Mouse (Mus musculus) thymus, postnatal 25 days (tissue): ENCODE measurements around the gene Stx5a.

Source experiments
- DNase-seq: peaks from one replicate; pipeline ENCODE4 v3.0.0; 2022

Gene Stx5a

DNA sequence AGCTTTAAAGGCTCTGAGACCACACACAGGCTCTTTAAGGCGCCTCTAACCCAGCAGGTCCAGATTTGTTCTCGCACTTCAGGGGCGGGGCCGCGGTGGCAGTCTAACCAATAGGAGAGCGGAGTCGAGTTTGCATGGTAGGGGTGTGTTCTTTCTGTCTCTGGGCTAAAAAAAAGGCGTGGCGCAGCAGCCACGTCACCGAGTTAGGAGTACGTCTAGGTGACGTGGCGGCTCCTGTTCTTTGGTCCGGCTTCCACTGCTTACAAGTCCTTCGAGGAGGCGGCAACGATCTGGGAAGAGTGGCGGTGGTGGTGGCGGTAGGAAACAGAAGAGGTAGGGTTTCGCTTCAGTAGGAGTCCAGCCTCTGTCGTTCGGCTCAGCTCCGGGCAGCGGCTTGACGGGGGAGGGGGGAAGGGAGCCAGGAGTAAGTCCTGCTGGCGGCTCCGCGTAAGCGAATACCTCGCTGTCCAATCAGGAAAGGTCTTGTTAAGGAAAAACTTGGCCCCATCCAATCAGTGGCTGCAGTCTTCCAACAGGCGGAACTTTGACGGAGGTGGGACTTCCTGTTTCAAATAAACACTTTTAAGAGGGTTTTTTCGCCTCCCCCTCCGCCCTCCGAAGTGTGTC, at the start of gene Stx5a:
Gene Stx5a (plus strand): TSS at position 171 of the 627 bp plus-strand sequence.
- DNase-seq: peak; percentile 94

GRCm38 (mm10) chr19:8691871-8692539, 49.2 kb upstream of the Stx5a start:
- DNase-seq: no peak

GRCm38 (mm10) chr19:8692740-8693139, 48.5 kb upstream of the Stx5a start:
- no peak for DNase-seq

- peak; percentile 75 for DNase-seq
Observed at GRCm38 (mm10) chr19:8695330-8695729, 45.9 kb upstream of the Stx5a start.

DNA sequence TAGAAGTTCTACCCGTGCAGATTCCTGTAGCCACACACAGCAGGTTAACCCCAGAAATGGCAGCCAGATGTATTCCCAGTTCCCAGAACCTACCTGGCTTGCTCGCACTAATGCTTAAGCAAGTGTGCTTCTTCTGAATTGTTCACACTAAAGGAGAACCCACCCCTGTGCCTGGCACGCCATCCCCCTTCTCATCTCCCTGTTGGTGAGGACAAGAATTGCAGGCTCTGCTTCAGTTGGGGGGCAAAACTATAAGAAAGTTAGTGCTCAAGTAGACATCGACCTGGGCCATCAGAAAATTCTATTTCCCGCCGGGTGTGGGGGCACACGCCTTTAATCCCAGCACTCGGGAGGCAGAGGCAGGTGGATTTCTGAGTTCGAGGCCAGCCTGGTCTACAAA, 41.6 kb upstream of the Stx5a start:
- DNase-seq: no peak

DNA sequence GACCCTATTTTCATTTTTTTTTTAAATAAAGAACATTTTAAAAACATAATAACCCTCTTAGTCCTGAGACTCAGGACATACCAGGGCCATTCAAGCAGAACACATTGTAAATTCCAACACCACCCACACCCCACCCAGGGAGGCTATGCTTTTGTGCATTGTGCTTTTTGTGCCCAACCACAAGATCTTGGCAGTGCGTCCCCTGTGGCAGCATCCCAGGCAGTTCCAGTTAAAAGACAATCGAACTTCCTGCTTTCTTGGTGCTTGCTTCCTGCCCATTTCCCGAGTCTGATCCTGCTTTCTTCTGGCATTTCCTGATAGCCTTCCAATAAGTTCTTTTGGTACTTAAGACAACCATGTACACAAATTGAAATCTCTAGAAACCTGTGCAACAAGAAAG, 38.8 kb upstream of the Stx5a start:
- no peak for DNase-seq

- DNase-seq: no peak
Observed at GRCm38 (mm10) chr19:8703571-8703970, 37.6 kb upstream of the Stx5a start.

GRCm38 (mm10) chr19:8705026-8705708, 36.0 kb upstream of the Stx5a start:
- no peak for DNase-seq

DNA sequence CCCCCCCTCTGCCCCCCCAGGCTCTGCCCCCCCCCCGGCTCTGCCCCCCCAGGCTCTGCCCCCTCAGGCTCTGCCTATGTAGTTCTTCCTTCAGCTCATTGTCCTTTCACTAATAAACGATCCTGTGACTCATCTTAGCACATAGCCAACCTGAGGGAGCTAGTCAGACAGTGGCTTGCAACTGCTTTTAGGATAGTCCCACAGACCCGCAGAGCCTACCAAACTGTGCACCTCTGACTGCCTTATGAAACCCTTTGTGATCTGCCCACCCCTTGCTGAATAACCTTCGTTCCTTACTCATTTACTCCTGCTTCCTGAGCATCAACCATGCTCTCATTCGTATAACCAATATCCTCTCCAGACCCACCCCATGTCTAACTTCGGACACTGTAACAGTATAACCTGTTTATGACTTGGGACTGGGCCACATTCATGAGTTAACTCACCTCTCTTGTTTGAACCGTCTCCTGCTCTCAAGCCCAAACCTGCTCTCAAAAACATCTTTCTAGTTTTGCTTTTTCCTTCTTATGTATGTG, 35.0 kb upstream of the Stx5a start:
- DNase-seq: no peak

DNA sequence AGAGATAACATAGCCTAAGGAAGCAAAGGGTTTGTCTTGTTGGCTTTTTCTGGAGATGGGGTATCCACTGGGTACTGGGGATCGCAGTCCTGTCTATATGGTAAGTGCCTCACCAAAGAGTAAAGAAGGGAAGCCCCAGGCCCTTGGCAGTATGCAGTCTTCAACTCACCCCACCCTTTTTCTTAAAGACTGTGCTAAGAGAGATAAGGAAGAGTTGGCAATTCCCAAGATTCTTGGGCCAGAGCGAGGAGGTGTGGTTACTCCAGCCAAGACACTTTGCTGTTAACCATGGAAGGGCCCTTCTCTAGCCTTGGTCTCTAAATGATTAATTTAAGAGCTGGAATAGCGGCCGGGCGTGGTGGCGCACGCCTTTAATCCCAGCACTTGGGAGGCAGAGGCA, 34.3 kb upstream of the Stx5a start:
- DNase-seq: no peak

GRCm38 (mm10) chr19:8708954-8709353, 32.3 kb upstream of the Stx5a start:
- DNase-seq: no peak

DNA sequence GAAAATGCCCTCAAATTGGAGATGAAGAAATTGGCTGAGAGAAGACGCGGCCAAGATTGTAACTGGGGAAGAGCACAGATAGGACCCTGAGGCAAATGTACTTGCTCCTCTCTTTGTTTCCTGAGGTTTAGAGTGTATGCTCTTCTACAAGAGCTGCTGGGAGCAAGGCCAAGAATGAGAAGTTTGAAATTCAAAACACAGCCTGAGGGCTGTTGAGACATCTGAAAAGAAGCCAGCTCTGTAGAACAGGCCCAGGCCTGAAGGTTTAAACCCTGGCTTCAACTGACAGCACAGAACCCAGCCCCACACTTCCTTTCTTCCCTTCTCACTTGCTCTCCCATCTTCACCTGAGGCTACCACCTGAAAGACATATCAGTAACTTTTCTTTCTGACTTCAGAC, 31.2 kb upstream of the Stx5a start:
- no peak for DNase-seq

- no peak for DNase-seq
Observed at GRCm38 (mm10) chr19:8711506-8711905, 29.7 kb upstream of the Stx5a start.

GRCm38 (mm10) chr19:8711949-8712869, 29.0 kb upstream of the Stx5a start:
- DNase-seq: peak; percentile 62

DNA sequence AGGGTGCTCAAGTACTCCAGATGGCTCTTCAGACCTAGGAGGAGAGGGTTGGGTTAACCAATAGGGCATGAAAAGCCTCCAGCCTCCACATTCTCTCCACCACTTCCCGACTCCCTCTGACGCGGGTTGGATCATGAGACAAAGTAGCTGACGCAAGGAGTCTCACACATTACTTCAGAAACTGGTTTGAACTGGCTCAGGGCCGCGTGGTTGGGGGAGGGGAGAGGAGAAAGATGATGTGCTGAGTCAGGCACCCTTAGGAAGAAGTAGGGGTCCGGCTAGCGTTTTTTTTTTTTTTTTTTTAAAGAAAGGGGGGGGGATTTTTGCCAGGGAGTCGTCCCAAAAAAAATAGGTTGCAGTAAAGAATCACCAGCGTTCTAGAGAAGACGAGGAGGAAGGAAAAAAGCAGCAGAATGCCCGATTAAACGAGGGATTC, 28.3 kb upstream of the Stx5a start:
- peak; percentile 72 for DNase-seq

DNA sequence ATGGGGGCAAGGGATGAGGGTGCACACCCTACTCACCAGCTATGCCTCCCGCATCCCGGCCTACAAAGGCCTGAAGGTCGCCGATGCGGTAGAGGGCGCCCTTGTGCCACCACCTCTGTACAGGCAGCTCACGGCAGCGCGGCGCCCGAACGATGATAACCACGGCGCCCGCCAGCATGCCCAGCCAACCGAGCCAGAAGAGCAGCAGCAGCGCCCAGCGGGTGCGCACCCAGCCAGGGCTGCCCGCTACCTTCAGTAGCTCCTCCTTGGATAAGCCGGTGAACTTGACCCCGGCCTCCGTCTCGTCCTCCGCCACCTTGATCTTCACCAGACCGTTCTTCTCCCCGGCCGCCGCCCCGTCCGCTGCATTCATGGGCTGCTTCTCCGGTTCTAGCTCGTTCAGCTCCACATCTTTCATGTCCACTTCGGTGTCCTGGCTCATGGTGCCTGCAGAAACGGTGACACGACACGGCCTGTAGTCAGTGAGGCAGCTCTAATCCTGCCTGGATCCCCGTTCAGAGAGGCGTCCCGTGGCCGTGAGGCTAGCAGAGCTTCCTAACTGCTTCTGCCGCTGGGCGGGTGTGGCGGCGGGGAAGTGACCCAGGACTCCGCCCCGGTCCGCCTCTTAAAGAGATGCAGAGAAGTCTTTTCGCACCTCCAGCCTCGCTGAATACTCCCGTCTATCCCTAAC, 27.8 kb upstream of the Stx5a start:
- DNase-seq: peak; percentile 97

DNA sequence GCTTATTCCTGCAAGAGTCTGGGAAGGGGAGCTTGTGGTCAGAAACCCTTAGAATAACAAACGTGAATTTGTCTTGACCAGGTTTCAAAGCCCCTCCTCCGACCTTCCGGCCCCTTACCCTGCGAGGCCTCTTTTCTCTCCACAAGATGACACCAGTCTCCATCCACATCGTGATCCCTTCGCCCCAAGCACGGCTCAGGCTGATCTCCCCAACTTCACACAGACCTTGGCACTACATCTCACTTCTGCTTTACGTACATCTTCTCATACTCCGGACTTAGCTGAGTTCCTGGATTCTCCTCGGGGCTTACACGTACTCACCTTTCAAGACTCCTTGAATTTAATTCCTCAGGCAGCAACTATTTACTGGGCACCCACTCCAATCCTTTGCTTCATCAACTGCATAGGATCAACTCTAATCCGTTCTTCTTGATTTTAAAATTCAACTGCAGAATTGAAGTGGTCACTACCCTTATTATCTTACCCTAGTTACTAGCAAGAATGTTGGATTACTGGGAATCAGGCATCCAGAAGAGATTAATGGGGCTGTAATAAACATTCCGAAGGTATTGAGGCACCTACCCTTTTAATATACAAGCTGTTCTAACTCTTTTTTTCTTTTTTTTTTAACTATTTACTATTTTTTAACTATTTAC, 27.1 kb upstream of the Stx5a start:
- no peak for DNase-seq

DNA sequence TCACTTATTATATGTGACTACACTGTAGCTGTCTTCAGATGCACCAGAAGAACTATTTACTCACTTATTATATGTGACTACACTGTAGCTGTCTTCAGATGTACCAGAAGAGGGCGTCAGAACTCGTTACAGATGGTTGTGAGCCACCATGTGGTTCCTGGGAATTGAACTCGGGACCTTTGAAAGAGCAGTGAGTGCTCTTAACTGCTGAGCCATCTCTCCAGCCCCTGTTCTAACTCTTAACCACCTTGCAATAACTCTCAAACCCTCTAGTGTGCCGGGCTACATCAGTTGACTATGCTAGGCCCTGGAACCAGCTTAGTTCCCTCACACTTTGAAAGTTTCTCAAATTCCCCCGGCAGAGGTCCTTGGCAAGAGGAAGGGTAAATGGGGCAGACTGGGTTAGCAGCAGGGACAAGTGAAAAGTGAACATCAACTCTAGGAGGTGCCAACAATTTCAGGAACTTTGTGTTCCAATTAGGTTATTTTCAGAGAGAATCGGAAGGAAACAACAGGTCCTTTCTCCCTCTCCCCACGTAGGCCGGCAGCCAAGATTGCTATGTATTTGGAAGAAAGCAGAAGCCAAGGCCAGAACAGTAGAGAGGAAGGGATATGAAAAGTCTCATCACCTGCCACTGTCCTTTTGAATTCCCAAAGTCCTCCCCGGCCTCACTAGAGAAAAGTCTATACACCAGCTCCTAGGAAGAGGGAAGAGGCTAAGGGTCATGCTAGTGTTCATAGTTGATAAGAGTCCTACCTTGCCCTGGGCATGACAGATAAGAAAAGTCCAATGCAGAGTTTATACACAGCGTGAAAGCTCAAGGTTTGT, 26.3 kb upstream of the Stx5a start:
- no peak for DNase-seq

GRCm38 (mm10) chr19:8715868-8716766, 25.1 kb upstream of the Stx5a start:
- DNase-seq: no peak
